Mouse (Mus musculus): Measurements from ENCODE around the gene Lmnb2. TPM values are rescaled to one million over a fixed set of nuclear protein-coding genes. Genes with fewer than 3 reads are reported as not detected.
A peak's percentile ranks its signal among the peaks of the same experiment; 100 is the strongest.

Lmnb2 gene
- polyA plus RNA-seq, 2 experiments from 2014 or later: 3.3 to 4.7 TPM

DNA sequence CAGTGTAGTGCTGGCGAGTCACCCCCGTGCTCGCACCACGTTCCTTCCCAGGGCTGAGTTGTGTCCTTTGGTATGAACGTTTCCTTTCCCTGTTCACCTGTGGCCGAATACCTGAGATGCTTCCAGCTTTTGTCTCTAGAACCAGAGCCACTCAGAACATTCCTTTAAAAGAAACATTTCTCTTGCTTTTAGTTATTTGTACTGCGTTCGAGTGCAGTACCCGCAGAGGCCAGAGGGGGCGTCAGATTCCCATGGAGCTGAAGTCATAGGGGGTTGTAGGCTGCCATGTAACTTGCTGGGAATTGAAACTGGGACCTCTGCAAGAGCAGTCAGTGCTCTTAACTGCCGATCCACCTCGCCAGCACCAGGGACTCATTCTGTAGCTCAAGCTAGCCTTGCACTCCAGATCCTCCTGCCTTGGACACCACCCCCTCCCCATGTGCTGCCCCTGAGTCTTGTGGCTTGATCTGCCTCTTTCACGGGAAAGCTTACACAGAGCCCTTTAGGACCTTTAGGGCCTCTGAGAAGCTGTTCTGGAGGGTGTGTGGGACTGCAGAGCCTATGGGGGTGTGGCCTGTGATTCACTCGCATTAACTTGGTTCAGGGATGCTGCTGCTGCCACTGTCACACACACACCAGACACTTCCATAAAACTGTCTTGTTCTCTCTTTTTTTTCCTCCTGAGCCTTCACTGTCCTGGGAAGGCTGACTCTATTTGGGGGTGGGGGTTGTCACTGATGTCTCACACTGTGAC lies 28.8 kb upstream of the Lmnb2 start:
- ATAC-seq: no peak

DNA sequence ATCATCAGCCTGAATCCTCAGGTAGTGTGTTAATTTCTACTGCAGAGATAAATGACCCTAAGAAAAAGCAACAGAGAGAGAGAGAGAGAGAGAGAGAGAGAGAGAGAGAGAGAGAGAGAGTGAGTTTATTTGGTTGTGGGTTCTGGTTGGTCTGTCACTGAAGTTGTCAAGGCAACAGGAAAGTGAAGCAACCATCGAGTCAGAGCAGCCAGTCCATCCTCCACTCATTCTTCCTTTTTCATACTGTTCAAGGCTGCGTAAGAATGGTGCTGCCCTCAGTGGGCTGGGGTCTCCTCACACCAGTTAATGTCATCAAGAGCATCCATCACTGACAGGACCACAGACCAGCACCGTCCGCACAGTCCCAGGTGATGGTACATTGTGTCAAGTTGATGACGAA lies 26.2 kb upstream of the Lmnb2 start:
- no peak for ATAC-seq

DNA sequence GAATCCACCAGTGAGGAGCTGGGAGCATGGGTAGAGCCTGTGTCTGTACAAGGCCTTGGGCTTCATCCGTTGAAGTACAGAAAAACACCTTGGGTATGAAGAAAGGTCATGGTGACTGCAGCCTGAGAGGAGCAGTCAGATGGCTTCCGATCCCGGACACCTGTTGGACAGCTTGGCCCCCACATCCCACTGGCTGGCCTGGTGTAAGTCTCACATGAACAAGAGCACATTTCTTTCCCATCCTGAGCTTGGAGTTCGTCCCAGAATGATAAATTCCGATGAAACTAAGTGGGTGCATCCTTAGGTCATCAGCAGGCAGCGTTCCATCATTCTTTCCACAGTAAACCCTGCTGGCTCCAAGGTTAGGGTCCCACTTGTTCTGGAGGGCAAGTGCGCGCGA lies 25.7 kb upstream of the Lmnb2 start:
- no peak for ATAC-seq

DNA sequence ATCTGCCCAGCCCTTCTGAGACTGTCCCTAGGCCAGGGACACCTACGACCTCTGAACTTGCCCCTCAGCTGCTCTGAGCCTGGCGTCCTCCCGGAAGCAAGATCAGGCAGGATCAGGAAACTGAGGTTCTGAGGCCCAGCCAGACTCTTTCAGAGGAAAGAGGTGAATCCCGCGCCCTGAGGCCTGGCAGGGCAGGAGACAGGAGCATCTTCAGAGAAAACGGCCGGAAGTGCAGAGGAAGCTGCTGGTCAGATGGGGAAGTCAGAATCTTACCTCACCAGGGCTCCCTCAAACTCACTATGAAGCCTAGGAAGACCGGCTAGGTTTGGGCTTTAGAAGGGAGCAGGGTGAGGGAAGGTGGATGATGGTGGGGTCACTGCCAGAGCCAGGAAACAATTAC lies 24.9 kb upstream of the Lmnb2 start:
- ATAC-seq: no peak

DNA sequence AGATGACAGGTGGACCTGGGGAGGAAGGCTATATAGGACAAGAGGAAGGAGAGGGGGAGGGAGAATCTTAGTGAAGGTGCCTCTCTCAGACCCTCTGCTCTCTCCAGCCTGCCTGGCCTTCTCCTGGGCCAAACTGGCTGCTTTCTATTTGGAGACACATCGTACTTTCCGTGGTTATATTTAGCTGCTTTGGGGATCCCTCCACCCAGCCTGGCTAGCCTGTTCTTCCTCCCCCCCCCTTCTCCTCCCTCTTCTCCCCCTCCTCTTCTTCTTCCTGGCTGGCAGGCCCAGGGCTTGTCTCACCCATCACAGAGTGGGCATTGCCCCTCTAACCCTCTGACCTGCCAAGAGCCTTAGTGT lies 22.9 kb upstream of the Lmnb2 start:
- ATAC-seq: no peak

DNA sequence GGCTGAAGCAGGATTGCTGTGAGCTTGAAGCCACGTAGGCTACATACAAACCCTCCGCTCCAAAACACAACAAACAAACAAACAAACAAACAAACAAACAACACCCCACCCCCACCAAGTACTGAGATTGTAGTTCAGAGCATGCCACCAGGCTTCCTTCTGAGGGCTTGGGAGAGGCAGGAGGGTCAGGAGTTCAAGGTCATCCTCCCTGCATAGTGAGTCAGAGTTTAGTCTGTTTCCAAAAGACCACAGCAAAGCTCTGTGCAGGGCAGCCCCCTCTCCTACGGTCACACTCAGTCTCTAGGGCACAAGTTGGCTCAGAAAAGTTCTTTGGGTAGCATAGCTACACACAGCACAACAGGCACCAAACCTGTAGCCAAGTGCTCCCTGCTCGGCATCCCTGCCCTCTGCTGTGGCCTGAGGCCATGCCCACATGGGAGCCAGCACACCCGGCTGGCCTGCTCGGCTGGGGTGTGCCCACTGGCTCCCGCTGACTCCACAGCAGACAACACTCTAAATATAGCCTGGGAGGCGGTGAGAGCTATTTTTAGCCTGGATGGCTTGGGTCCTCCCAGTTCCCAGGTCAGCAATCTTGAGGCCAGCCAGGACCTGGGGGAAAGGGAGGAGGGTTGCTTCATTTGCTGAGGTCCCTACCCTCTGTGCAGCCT lies 22.4 kb upstream of the Lmnb2 start:
- ATAC-seq: no peak

DNA sequence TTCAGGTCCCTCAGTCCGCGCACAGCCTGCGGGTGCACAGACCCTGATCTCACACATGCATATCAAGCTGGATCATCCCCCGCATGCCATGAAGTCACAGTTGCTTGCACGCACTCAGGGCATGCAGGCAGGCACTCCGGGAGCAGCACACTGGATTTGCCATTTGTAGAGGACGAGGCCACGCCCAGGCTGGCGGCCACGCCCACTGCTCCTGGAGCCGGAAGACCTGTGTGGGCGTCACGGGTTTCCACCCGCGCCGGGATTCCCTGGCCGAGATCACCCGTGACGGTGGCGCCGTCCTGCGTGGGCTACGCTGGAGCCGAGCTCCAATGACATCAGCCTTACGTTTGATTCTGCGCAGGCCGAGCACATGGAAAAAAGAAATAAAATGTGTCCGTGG lies 21.6 kb upstream of the Lmnb2 start:
- ATAC-seq: peak; percentile 80

DNA sequence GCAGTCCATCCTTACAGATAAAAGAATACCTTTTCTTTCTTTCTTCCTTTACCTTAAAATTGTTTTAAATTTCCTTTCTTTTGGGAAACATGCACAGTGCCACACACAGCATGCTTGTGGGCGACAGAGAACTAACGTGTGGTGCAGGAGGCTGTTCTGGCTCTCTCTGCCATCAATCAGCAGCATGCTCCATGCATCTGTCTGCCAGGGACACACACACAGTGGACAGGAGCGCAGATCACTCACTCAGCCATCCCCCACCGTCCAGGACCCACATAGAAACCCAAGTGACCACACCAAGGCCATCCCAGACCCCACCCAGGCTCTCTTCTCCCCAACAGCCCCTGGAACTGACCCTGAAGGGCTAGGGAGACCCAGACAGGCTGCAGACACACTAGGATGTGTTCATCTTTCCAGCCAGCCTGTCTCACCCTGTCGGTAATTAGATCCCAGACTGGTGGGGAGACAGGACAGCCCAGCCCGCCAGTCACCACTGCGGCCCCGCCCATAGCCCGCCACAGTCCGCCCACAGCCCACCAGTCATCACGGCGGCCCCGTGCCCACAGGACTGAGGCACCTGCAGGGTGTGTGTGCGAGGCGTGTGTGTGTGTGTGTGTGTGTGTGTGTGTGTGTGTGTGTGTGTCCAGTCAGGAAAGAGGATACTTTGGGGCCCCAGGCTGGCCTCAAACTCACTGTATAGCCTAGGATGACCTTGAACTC lies 20.9 kb upstream of the Lmnb2 start:
- ATAC-seq: peak; percentile 21

DNA sequence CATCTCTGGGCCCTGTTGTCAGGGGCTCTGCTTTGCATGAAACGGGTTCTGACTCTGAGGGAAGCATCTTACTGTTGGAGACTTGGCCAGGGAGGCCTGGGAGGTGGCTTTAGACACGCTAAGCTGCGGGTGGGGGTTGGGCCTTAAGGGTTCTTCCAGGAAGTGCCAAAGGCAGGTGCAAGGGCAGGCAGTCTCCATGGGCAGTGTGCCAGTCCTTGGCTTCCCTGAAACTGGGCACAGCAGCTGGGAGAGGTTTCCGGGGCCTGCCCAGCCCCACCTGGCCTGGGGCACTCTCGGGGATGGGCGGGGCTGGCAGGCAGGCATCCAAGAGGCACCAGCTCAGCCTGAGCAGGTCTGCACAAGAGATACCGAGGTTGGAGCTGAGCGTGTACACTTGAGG lies 19.6 kb upstream of the Lmnb2 start:
- ATAC-seq: no peak

DNA sequence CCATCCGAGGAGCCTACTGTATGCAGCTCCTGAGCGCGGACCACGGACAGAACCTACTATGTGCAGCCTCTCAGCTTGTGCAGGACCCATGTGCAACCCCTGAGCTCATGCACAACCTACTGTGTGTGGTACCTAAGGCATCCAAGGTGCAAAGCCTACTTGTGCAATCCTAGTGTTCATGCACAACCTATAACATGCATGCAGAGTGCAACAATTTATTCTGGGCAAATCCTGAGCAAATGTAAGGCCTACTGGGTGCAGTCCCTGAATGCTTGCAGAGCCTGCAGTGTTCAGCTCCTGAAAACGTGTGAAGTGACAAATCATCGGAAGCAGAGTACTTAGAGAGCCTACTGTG lies 18.7 kb upstream of the Lmnb2 start:
- ATAC-seq: no peak

DNA sequence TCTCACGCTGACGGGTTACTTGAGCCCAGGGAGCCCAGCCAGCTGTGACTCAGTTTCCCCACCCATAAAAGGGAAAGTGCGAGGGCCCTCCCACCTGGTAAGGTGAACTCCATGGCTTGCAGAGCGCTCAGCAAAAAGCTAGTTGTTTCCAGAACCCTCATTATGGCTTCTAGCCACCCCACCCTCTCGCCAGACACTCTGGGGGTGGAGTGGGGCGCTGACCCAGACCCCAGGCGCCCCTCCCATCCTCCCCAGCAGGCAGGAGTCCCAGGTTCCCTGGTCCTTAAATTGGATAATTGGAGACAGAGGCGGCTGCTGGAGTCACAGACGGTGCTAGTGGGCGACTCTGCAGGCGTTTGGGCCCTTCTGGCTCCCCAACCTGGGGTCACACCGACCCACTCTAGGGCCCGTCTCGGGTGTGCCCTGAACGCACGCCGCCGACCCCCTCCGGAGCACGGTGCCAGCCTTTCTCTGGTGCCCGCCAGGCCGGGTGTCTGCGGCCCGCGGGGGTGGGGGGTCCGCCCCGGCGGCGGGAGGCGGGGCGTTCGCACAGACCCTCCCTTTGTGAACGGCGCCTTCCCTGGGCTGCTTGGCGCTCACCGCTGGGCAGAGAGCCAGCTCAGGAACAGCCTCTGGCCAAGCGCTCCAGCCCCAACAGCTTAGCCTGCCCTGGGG lies 18.2 kb upstream of the Lmnb2 start:
- no peak for ATAC-seq

DNA sequence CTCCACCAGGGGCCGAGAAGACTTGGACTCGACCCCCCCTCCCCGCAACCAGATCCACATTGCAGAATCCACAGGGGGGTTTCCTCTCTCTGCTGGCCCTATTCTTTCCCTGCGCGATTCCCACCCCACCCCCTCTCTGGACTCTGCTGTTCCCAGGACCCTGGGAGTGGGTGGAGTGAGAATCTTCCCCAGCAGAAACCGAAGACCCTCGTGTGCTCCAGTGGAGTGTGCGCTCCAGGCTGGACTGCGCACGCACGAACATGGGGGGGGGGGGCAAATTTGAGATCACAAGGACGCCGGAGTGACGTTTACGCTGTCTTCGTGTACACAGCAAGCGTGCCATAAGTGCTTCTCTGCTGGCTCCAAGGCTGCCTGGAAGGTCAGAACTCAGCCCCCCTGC lies 17.7 kb upstream of the Lmnb2 start:
- no peak for ATAC-seq

DNA sequence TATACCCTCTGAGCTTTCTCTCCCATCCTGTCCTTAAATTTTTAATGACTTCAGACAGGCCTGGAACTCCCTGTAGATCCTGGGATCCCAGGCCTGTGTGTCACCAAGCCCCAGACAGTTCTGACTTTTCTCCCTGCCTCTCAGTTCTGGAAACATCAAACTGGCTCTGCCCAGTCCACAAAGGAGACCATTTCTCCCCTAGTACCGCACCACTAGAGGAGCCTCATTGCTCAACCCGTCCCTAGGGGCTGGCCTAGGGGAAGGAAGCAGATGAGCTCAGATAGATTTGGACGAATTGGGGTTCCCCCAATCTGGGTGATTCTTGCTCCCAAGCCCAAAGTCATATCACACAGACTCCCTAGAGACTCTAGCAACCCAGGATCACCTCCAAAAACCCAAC lies 17.2 kb upstream of the Lmnb2 start:
- no peak for ATAC-seq

DNA sequence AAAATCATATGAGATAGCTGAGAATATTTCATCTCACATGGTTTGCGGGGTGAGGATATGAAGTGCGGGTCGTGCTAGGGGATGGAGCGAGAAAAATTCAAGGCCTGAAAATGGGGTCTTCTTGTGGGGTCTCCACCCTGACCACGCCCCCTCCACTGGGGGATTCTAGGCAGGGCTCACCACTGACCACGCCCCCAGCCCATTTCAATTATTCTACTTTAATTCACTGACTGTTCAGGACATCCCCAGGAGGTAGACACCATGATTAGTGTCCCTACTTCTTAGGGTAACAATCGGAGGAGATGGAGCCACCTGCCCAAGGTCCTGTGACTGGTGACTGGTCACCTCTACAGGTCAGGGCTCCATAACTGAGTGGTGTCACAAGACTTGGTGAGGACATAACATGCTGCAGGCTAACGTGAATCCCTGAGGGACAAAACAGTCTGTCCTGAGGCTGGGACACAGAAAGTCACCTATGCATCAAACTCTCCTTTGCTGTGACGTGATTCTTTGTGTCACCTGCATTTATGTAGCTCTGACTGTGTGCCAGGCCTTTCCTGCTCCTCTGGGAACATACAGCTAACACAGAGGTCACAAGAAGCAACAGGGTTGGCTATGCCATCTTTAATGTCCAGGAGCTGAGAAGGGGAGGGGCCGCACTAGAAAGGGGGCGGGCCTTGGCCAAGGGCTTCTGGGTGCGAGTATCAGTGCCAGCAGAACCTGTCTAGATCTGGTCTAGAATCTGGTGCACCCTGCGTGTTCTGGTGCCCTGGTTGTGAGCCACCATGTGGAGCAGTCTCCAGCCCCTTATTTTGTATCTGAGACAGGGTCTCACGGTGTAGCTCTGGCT lies 16.3 kb upstream of the Lmnb2 start:
- no peak for ATAC-seq

DNA sequence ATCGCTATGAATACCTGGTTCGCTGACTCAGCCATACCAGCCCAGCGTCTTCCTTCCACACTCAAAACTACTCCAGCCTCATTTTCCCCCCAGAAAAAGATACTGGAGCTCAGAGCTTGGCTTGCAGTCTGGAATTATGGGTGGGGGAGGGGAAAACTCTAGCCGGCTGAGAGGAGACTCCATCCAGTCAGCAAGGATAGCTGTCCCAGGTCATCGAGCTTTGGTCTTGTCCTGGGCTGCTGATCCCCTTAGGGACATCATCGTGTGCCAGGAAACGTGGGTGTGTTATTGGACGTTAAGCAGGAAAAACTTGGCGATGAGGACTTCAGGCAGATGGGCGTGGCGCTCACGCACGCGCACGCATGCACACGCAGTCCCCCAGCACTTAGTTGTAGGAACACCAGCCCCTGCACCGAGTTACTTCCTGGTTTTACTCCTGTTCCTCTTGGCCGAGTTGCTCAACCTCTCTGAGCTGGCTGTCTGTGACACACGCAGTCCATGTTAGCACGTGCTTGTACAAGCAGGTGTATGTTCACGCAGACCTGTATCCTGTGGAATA lies 15.5 kb upstream of the Lmnb2 start:
- ATAC-seq: no peak

DNA sequence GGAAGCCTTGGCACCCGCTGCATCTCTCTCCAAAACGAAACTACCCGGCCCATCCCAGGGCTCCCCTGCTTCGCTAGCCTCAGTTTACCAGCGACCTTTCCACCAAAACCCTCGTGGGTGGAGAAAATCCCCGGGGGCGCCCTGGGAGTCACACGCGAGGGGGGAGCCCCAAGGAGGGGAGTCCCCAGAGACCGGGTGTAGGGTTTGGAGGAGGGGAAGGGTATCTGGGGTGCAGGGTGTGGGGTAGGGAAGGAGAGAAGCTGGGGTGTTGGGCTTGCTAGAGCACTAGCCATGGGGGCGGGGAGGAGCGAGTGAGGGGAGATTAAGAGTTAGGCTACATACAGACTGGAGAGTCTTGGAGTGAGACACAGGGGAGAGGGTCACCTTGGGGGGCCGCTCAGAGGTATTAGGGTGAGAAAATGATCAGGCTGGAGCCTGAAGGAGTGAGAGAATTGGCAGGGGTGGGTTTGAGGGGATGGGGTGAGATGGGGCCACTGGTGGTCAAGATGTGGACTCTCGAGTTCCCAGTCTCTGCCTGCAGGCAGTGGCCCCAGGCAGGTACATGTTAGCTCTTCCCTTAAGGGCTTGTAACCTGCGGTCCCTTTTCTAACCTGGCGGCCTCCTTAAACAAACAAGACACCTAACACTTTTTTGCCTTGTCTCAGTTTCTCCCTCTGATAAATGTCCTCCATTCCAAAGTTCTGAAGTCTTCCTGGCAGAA lies 14.8 kb upstream of the Lmnb2 start:
- ATAC-seq: no peak

DNA sequence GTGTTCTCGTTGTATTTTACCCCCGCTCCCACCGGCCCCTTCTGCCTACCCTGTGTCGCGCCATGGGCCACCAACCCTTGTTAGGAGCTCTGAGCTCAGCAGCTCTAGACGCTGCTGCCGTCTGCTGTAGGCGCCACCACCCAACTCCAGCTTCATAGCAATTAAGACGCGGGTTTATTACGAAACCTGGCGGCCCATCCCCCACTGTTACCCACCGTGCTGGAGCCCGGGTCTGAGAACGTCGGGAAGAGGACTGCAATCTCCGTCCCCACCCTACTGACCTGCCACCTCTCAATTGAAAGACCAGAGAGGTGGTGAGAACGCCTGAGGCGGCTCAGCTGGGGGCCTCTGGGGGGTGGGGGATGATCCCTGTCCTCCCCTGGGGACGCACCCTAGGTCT lies 14.2 kb upstream of the Lmnb2 start:
- no peak for ATAC-seq

DNA sequence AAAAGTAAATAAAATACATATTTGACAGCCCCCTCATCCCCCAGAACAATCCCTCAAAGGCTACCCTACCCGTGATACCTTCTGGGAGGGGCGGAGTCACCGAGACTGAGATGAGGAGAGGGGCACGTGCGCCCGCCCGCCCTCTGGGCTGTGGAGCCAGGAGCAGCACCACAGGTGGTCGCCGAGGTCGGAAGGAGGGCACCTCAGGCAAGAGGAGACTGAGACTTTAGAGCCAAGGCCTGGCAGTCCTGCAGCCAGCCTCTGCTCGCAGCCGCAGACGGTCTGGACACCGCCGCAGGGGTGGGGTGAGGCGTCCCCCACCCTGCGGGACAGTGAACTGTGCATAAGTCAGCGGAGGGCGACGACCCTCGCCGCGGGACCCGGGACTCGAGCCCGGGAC lies 13.7 kb upstream of the Lmnb2 start:
- no peak for ATAC-seq

DNA sequence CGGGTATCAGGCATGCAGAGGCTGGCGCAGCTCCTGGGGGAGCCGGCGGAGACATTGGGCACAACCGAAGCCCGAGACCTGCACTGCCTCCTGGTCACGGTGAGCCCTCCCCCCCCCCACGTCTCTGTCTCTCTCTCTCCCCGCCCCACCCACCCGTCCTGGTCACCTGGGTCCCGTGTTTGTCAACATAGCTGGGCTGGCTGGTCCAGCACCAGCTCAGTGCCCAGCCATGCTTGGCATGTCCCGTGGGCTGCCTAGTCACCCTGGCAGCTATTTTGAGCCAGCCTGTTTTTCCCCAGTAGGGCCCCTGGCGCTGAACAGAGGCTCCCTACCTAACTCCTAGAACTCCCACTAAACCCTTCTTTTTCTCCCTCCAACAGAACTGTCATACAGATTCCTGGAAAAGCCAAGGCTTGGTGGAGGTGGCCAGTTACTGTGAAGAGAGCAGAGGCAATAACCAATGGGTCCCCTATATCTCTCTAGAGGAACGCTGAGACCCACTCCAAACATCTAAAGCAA lies 13.2 kb upstream of the Lmnb2 start:
- ATAC-seq: no peak

DNA sequence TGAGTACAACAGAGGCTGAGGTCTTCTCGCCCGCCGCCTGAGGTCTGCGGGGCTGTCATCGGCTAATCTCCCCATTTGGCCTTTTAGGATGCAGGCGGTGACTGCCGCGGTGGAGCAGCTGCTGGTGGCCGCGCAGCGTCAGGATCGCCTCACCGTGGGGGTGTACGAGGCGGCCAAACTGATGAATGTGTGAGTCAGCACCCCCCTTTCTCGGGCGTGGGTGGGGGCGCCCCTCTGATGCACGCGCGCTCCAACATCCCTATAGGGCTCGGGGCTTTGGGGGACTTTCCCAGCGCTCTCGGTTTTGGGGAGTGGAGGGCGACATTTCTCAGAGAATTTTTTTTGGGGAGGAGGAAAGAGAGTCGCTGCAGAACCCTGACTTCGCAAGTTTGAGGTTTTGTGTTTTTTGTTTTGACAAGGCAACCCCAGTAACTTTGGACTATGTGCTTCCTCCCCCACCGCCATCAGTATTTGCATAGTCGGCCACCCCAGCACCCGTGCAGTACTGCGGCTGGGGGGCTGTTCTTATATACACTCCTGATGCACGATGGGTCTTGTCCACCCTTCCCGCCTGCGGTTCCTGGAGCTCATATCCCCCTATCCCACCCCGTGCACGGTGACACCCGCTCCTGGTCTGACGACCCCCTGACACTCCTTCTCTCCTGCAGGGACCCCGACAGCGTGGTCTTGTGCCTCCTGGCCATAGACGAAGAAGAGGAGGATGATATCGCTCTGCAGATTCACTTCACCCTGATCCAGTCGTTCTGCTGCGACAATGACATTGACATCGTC lies 12.5 kb upstream of the Lmnb2 start:
- peak; percentile 27 for ATAC-seq
